Mouse (Mus musculus): ENCODE measurements around the gene Kif6. TPM values are rescaled to one million over a fixed set of nuclear protein-coding genes. Genes with fewer than 3 reads are reported as not detected.

Kif6 gene
- polyA plus RNA-seq, 1 experiment: 0.05 TPM

- Histone ChIP-seq H3K27me3 (ENCODE audit: control insufficient read depth, insufficient read depth, low read length) (no peaks in the 10 kb centered on the region), H3K4me3 (ENCODE audit: low read depth, low read length) (no peak overlapping the region), H3K36me3 (ENCODE audit: control insufficient read depth, insufficient read depth, low read length) (no peaks in the 10 kb centered on the region), H3K27ac (ENCODE audit: insufficient read depth, low read depth, low read length) (no peak overlapping the region), H3K4me1 (ENCODE audit: control insufficient read depth, insufficient read depth, insufficient read length, low read length) (no peaks in the 10 kb centered on the region)
- TF ChIP-seq POLR2A (IDR thresholded peaks at IDR 0.05; ENCODE audit: low read depth, low read length) (no peak), CTCF (IDR thresholded peaks at IDR 0.05; ENCODE audit: extremely low read depth, insufficient read length, insufficient replicate concordance, low read depth, low read length) (no peak)
- 83% methylated on average over 14 of the region's 14 CpGs for WGBS
Observed at GRCm38 (mm10) chr17:49743580-49744463, 128.9 kb downstream of the Kif6 start.

DNA sequence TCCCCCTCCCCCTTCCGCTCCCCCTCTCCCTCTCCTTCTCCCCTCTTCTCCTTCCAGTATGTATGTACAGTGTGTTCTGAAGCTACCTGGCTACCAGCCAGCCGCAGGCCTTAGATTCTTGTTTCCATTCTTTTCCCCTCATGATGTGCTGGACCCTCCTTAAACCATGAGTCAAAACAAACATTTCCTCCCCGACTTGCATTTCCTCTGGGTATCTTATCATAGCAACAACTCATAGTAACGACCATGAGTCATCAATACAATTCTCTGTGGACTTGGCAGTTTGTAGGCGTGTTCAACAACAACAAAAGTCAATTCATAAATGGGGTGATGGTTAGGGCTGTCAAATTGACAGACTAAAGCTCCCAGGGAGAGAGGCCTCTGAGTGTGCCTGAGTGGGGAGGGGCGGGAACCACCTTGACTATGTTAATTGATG is 136.0 kb downstream of the Kif6 start:
- no peak overlapping the region for H3K4me3 ChIP-seq (ENCODE audit: low read depth, low read length)
- H3K27ac ChIP-seq (ENCODE audit: insufficient read depth, low read depth, low read length): no peak overlapping the region
- TF ChIP-seq POLR2A (IDR thresholded peaks at IDR 0.05; ENCODE audit: low read depth, low read length): no peak
- no peak for TF ChIP-seq CTCF (IDR thresholded peaks at IDR 0.05; ENCODE audit: extremely low read depth, insufficient read length, insufficient replicate concordance, low read depth, low read length)
- no peaks in the 10 kb centered on the region for H3K4me1 ChIP-seq (ENCODE audit: control insufficient read depth, insufficient read depth, insufficient read length, low read length)
- no peaks in the 10 kb centered on the region for H3K36me3 ChIP-seq (ENCODE audit: control insufficient read depth, insufficient read depth, low read length)
- 20% methylated on average over 5 of the region's 6 CpGs for WGBS
- no peaks in the 10 kb centered on the region for H3K27me3 ChIP-seq (ENCODE audit: control insufficient read depth, insufficient read depth, low read length)

- no peaks in the 10 kb centered on the region for H3K36me3 ChIP-seq (ENCODE audit: control insufficient read depth, insufficient read depth, low read length)
- no peak for TF ChIP-seq CTCF (IDR thresholded peaks at IDR 0.05; ENCODE audit: extremely low read depth, insufficient read length, insufficient replicate concordance, low read depth, low read length)
- TF ChIP-seq POLR2A (IDR thresholded peaks at IDR 0.05; ENCODE audit: low read depth, low read length): no peak
- H3K27me3 ChIP-seq (ENCODE audit: control insufficient read depth, insufficient read depth, low read length): no peaks in the 10 kb centered on the region
- H3K4me1 ChIP-seq (ENCODE audit: control insufficient read depth, insufficient read depth, insufficient read length, low read length): no peaks in the 10 kb centered on the region
- H3K27ac ChIP-seq (ENCODE audit: insufficient read depth, low read depth, low read length): no peak overlapping the region
- 91% methylated on average over 7 of the region's 7 CpGs for WGBS
- no peak overlapping the region for H3K4me3 ChIP-seq (ENCODE audit: low read depth, low read length)
Observed at GRCm38 (mm10) chr17:49753874-49754273, 138.9 kb downstream of the Kif6 start.

DNA sequence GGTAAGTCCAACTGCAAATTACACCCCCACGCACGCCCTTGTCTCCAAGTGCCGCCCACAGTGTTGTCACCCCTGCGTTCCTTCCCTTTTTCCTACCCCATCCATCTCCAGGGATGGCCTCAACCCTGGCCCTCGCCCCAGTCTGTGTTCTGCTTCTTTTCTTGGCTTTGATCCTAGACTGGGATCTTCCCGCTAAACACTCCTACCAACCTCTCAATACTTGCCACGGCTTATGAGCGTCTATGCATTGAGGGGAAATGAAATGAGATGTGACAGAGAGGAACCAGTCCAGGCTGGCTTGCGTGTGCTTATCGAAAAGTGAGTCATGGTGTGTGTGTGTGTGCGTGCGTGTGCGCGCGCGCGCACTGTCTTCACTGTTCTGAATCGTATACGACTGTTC is 141.9 kb downstream of the Kif6 start:
- Histone ChIP-seq H3K4me1 (ENCODE audit: control insufficient read depth, insufficient read depth, insufficient read length, low read length) (no peaks in the 10 kb centered on the region), H3K36me3 (ENCODE audit: control insufficient read depth, insufficient read depth, low read length) (no peaks in the 10 kb centered on the region), H3K27me3 (ENCODE audit: control insufficient read depth, insufficient read depth, low read length) (no peaks in the 10 kb centered on the region), H3K27ac (ENCODE audit: insufficient read depth, low read depth, low read length) (no peak overlapping the region), H3K4me3 (ENCODE audit: low read depth, low read length) (no peak overlapping the region)
- WGBS: 85% methylated on average over 19 of the region's 19 CpGs
- TF ChIP-seq CTCF (IDR thresholded peaks at IDR 0.05; ENCODE audit: extremely low read depth, insufficient read length, insufficient replicate concordance, low read depth, low read length) (no peak), POLR2A (IDR thresholded peaks at IDR 0.05; ENCODE audit: low read depth, low read length) (no peak)

GRCm38 (mm10) chr17:49759047-49759446 is 144.1 kb downstream of the Kif6 start:
- Histone ChIP-seq H3K36me3 (ENCODE audit: control insufficient read depth, insufficient read depth, low read length) (no peaks in the 10 kb centered on the region), H3K4me3 (ENCODE audit: low read depth, low read length) (no peak overlapping the region), H3K27me3 (ENCODE audit: control insufficient read depth, insufficient read depth, low read length) (no peaks in the 10 kb centered on the region), H3K27ac (ENCODE audit: insufficient read depth, low read depth, low read length) (no peak overlapping the region), H3K4me1 (ENCODE audit: control insufficient read depth, insufficient read depth, insufficient read length, low read length) (no peaks in the 10 kb centered on the region)
- no peak for TF ChIP-seq POLR2A (IDR thresholded peaks at IDR 0.05; ENCODE audit: low read depth, low read length)
- 74% methylated on average over 4 of the region's 4 CpGs for WGBS

- TF ChIP-seq POLR2A (IDR thresholded peaks at IDR 0.05; ENCODE audit: low read depth, low read length): no peak
- no peak for TF ChIP-seq CTCF (IDR thresholded peaks at IDR 0.05; ENCODE audit: extremely low read depth, insufficient read length, insufficient replicate concordance, low read depth, low read length)
- Histone ChIP-seq H3K4me3 (ENCODE audit: low read depth, low read length) (no peak overlapping the region), H3K27me3 (ENCODE audit: control insufficient read depth, insufficient read depth, low read length) (no peaks in the 10 kb centered on the region), H3K36me3 (ENCODE audit: control insufficient read depth, insufficient read depth, low read length) (no peaks in the 10 kb centered on the region), H3K4me1 (ENCODE audit: control insufficient read depth, insufficient read depth, insufficient read length, low read length) (no peaks in the 10 kb centered on the region), H3K27ac (ENCODE audit: insufficient read depth, low read depth, low read length) (no peak overlapping the region)
- WGBS: 83% methylated on average over 11 of the region's 11 CpGs
Observed at GRCm38 (mm10) chr17:49761260-49761659, 146.3 kb downstream of the Kif6 start.

DNA sequence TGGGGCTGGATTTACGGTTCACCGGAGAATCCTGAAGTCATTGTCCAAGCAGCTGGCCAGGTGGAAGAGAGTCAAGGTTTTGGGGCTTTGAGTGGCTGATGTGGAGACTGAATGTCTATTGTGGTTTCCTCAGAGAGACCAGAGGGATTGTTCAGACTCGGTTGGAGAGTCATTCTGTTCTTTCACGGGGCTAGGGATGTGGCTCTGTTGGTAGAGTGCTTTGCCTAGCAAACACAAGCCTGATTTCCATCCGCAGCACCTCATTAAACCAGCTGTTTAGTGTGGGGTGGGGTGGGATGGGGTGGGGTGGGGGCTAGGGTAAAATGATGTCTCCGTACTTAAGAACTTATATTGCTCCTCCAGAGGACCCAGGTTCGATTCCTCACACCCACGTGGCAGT is 146.9 kb downstream of the Kif6 start:
- H3K4me3 ChIP-seq (ENCODE audit: low read depth, low read length): no peak overlapping the region

More for the DNA sequence above, 146.9 kb downstream of the Kif6 start:
- Histone ChIP-seq H3K27ac (ENCODE audit: insufficient read depth, low read depth, low read length) (no peak overlapping the region), H3K27me3 (ENCODE audit: control insufficient read depth, insufficient read depth, low read length) (no peaks in the 10 kb centered on the region), H3K36me3 (ENCODE audit: control insufficient read depth, insufficient read depth, low read length) (no peaks in the 10 kb centered on the region), H3K4me1 (ENCODE audit: control insufficient read depth, insufficient read depth, insufficient read length, low read length) (no peaks in the 10 kb centered on the region)
- 80% methylated on average over 8 of the region's 8 CpGs for WGBS
- TF ChIP-seq POLR2A (IDR thresholded peaks at IDR 0.05; ENCODE audit: low read depth, low read length): no peak
